Mouse (Mus musculus) bone marrow, adult 2 months (tissue): Measurements from ENCODE around the gene Lrmda.

Source experiments
- CTCF ChIP-seq: fragments of 200-500 bp; IDR thresholded peaks from 2 replicates; pipeline ENCODE4 v1.5.1; 2011; ENCODE audit warnings: low read length, control low read depth; ENCODE audit not compliant: control insufficient read depth, insufficient read depth
- POLR2A ChIP-seq: fragments of 200-500 bp; IDR thresholded peaks from 2 replicates; pipeline ENCODE4 v1.6.1; 2011; ENCODE audit warnings: low read depth, mild to moderate bottlenecking, control low read depth, low read length, borderline replicate concordance; ENCODE audit not compliant: control insufficient read depth

DNA sequence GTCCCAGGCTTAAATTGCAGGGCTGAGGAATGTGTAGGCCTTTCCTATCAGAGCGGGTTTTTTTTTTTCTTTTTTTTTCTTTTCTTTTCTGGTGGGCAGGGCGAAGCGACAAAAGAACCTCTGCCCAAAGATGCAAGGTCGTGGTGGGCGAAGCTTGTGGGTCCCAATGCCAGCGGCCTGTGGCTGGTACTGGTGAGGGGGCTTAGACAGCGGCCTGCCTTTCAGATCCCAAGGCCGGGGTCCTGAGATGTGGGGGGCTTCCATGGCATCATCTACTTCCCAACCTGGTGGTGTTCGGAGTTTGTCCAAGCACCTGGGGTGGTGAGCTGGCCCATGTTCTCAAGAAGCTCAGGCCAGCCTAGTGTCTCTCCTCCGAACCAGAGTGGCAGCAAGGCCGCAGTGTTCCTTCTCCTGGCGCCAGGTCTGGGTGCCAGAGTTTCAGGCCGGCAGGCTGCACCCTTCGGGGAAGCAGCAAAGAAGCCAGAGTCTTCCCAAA, 37.4 kb upstream of the Lrmda start:
- TF ChIP-seq CTCF = no peak
- no peak for TF ChIP-seq POLR2A
